Mouse (Mus musculus) thymus, postnatal 10 days (tissue): ENCODE results near the gene Sycp2.

Experiments used
- DNase-seq, 2 experiments: peaks; one replicate each; pipeline ENCODE4 v3.0.0; 2021; ENCODE audit warnings: low spot score in 2 of 2

The Sycp2 gene

GRCm38 (mm10) chr2:178407053-178407815, at the start of gene Sycp2:
Gene Sycp2, minus strand, starts transcription at chr2:178407685.
- DNase-seq, result no peak

- DNase-seq, result no peak
Observed at GRCm38 (mm10) chr2:178454664-178455516, 47.4 kb upstream of the Sycp2 start.

DNA sequence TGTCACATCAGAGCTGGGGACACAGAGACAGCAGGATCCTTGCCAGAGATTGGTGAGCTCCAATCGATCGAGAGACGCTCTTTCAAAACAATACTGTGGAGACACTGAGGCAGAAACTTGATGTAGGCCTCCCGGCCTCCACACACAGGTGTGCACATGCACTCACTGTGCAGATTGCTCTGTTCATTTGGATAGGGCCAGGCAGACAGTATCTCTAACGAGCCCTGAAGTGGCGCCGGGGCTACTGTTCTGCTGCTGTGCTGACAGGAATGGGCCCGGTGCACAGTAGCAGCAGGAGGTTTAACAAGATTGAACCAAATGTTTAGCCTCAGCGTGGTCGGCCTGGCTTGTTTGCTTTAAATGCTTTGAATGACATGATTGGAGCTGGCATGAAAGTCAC, 43.5 kb upstream of the Sycp2 start:
- no peak for DNase-seq

GRCm38 (mm10) chr2:178450236-178450635, 42.8 kb upstream of the Sycp2 start:
- no peak for DNase-seq

GRCm38 (mm10) chr2:178449386-178449785, 41.9 kb upstream of the Sycp2 start:
- no peak for DNase-seq

DNA sequence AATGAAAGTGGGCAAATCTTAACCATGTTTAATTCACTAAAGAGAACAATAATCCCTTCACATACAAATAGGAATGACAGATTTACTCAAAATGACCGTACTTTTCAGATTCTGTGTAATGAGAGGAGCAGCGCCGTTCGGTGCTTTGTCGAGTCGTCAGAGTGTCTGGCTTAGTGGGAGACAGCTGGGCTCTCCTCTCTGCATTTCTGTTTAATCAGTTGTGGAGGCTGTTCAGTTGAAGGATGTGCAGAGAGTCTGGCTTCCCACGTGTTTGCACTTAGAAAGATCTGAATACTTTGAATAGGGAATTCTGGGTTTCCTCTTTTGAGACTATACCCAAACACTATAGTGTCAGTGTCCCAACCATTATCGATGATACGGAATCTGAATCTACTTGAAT, 29.8 kb upstream of the Sycp2 start:
- DNase-seq, result no peak

- no peak for DNase-seq
Observed at GRCm38 (mm10) chr2:178433903-178434302, 26.4 kb upstream of the Sycp2 start.

DNA sequence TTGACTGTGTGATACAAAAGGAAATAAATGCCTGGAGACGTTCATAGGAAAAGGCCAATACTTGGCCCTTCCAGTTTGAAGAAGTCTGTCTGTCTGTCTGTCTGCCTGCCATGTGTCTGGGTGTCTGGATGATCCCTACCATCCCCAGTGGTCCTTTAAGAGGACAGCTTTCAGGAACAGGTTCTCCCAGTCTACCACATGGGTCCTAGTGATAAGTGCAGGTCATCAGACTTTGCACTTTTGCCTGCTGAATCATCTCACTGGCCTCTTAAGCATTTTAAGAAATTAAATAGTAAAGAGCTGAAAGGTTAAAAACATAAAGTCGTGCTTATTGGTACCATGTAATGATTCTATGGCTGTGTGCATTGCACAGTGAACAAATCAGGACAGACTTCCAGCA, 26.0 kb upstream of the Sycp2 start:
- no peak for DNase-seq

GRCm38 (mm10) chr2:178430231-178430630, 22.7 kb upstream of the Sycp2 start, which contains the start of gene Cdh26:
Gene Cdh26, plus strand, starts transcription at chr2:178430531.
- no peak for DNase-seq

- no peak for DNase-seq
Observed at GRCm38 (mm10) chr2:178429426-178429825, 21.9 kb upstream of the Sycp2 start.

GRCm38 (mm10) chr2:178428676-178429075, 21.2 kb upstream of the Sycp2 start:
- no peak for DNase-seq

- no peak for DNase-seq
Observed at GRCm38 (mm10) chr2:178428183-178428582, 20.7 kb upstream of the Sycp2 start.

DNA sequence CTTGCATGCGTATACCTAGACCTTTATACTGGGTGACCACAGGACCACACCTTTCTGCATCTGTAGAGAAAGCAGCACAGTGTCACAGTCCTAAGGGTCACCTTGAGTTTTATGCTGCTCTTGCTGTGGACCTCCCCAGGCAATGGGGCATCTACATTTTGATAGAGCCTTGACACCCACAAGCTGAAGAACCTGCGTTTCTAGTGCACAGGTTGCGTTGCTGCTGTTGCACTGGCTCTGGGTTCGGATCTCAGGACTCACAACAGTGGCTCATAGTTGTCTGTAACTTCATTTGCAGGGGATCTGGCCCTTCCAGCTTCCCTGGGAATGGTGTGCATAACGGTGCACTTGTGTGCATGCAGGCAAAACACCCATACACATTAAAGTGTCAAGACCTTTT, 19.7 kb upstream of the Sycp2 start:
- no peak for DNase-seq

DNA sequence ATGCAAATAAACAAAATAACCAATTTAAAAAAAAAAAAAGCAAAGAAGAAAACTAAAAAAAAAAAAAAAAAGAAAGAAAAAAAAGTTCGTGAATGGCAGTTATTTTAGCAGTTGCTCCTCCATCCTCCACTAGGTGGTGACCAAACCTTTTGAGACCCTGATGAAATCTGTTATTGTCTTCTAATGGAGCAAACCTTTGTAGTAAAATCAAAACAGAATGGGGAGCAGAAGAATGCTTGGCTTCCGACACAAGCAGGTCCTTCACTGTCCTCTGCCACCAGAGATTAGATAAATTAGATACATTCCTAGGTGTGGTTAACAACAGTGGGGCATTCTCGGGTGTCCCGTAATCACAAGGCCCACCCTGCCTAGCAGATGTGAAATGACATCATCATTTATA, 18.7 kb upstream of the Sycp2 start:
- no peak for DNase-seq

GRCm38 (mm10) chr2:178423223-178423622, 15.7 kb upstream of the Sycp2 start:
- no peak for DNase-seq

DNA sequence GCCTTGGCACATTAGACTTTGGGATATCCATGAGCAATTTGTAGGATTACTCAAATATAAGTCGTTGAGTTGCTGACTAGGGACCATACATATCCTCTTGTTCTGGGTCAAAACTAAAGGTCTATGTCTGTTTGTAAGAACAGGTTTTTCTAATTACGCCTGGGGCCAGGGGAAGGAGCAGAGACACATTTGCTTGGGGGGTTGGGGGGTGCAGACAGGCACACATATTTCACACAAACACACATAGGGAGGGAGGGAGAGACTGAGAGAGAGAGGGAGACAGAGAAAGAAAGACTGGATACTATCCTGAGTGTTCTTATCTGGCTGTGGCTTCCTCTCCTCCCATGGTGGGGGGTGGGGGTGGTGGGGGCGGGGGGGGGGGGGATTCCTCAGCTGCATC, 14.7 kb upstream of the Sycp2 start:
- no peak for DNase-seq

- no peak for DNase-seq
Observed at GRCm38 (mm10) chr2:178421603-178422002, 14.1 kb upstream of the Sycp2 start.

GRCm38 (mm10) chr2:178420576-178420975, 13.1 kb upstream of the Sycp2 start:
- DNase-seq, result no peak

DNA sequence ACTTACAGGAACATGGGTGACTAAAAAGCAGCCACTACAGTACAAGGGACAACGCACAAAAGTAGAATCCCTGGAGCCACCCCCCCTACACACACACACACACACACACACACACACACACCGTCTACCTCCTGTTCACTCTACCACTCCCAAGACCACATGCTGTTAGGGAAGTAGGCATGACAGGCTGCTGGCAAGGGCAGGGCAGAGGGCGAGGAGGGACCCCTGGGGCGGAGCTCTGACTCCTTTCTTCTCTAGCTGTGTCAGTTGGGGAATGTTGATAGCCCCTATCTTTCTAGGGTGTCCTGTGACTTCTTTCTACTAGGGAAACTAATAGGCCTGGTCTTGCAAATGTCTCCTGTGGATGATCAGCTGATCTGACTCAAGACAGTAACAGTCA, 9.5 kb upstream of the Sycp2 start:
- peak in 1 of 2 experiments; percentile 1 for DNase-seq

DNA sequence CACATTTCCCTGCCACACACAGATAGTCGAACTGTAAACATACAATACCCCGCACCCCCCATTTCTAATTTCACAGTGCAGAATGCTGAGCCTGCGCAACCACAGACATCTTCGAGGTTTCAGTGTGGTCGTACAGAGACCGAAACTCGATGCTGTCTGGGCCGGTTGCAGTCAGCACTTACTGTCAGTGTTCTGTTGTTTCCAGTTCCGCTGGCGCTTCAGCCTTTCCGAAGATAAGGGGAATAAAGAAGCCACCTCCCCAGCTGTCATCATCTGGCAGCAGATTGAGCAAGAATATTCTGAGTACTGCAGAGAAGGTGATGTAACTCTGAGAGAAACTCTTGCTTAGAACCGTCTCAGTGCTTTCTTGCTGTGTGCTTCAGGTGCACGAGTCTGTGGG, 8.9 kb upstream of the Sycp2 start:
- DNase-seq, result peak in 1 of 2 experiments; percentile 1

GRCm38 (mm10) chr2:178415150-178415448, 7.6 kb upstream of the Sycp2 start:
- DNase-seq, result no peak

- peak in 1 of 2 experiments; percentile 1 for DNase-seq
Observed at GRCm38 (mm10) chr2:178414261-178415149, 7.0 kb upstream of the Sycp2 start, which contains the start of the genes Ppp1r3d and Fam217b. Gene Ppp1r3d, minus strand, starts transcription at chr2:178414472. Gene Fam217b, plus strand, starts transcription at chr2:178414524.
